ENCODE assay signal across 14 mouse cellular contexts in the genomic region with DNA sequence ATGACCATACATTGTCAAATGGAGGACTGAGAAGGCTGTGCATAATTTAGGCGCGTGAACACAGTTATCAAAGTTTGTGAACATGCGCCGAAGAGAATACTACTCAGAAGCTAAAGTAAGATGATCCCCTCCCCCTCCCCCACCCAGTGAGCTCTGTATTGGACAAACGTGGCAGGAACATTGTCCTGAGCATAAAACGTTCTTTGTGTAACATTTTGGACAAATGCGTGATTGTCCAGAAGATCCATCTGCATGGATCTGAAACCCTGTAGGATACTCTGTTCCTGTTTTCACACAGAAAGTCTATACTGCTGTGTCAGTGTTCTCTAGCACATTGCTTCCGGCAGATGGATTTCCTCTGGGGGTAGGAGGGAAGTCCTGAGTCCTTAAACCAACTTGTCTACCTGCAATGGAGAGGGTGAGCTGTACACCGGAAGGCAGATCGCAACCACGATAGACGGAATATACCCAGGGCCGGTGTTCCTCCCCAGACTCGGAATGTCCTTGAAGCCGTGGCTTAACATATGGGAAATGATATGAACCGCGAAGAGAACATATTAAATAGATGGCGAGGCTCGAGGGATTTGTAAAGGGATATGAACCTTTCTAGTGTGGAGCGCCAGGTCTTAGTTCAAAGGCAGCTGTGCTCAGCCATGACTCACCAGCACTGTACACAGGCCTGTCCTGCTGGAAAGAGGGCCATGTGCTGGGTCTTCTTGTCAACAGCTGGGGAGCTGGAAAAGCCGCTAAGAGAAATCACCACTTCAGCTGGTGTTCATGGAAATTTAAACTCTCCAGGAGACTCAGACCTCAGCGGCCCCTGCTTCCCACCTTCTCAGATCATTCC.
DNase-seq lines count a peak whose midpoint lies in the region; ATAC-seq lines count a peak whose summit lies in the region.
"Had no signal": no experiment of that assay in that cellular context is flagged by ENCODE, and none has a peak within 500 bp of the region (broad histone marks: within the 10 kb centered on the region; RNA-seq: fewer than 3 reads in every experiment).

No protein-coding gene starts in this region.

- ATAC-seq in forebrain, embryonic 15.5 days (replicated peaks): no peak
- ATAC-seq: hindbrain, postnatal 0 days had no signal

- intact Hi-C loops in heart, postnatal 10 days (cut with DNase I): no loop called here

- no peak overlapping the region for H3K27ac ChIP-seq in heart, embryonic 10.5 days
- no peak overlapping the region for H3K27ac ChIP-seq in forebrain, embryonic 15.5 days (replicated peaks)
- H3K27ac ChIP-seq: embryonic facial prominence, embryonic 13.5 days; gastrocnemius, adult 2 months; heart, embryonic 13.5 days; hindbrain, postnatal 0 days; kidney, postnatal 0 days; lung, embryonic 15.5 days had no signal

- H3K4me1 ChIP-seq in heart, embryonic 10.5 days: no peaks in the 10 kb centered on the region
- no peaks in the 10 kb centered on the region for H3K4me1 ChIP-seq in forebrain, embryonic 15.5 days
- H3K4me1 ChIP-seq: heart, embryonic 13.5 days; lung, embryonic 15.5 days had no signal

- 82% methylated on average over 22 of the region's 22 CpGs for WGBS in heart, embryonic 10.5 days
- 89% methylated on average over 22 of the region's 22 CpGs for WGBS in forebrain, embryonic 15.5 days

- H3K4me2 ChIP-seq in forebrain, embryonic 15.5 days (replicated peaks): no peak overlapping the region
- H3K4me2 ChIP-seq: embryonic facial prominence, embryonic 13.5 days; heart, embryonic 13.5 days; lung, embryonic 15.5 days had no signal

- no peaks in the 10 kb centered on the region for H3K36me3 ChIP-seq in heart, embryonic 10.5 days
- H3K36me3 ChIP-seq in forebrain, embryonic 15.5 days: no peaks in the 10 kb centered on the region
- H3K36me3 ChIP-seq: embryonic facial prominence, embryonic 13.5 days; heart, embryonic 13.5 days; lung, embryonic 15.5 days had no signal

- no peak overlapping the region for H3K4me3 ChIP-seq in heart, embryonic 10.5 days
- H3K4me3 ChIP-seq in forebrain, embryonic 15.5 days: no peak overlapping the region
- H3K4me3 ChIP-seq: embryonic facial prominence, embryonic 13.5 days; gastrocnemius, adult 2 months; heart, embryonic 13.5 days; lung, embryonic 15.5 days had no signal

- DNase-seq in heart, postnatal 10 days: peak; percentile 32 to 35
- DNase-seq in heart, embryonic 10.5 days (ENCODE audit: low spot score): no peak
- peak; percentile 5 for DNase-seq in thymus, postnatal 14 days
- no peak for DNase-seq in thymus, postnatal 25 days
- peak; percentile 1 for DNase-seq in induced T-regulatory cell, adult 2 months (ENCODE audit: low read depth)
- DNase-seq in Muller cell, postnatal 12 days (ENCODE audit: inconsistent ontology term): no peak
- DNase-seq: cerebellum, adult 9-11 months; gastrocnemius, adult 2 months had no signal

- no peaks in the 10 kb centered on the region for H3K27me3 ChIP-seq in heart, embryonic 10.5 days (ENCODE audit: insufficient read depth, poor library complexity, severe bottlenecking)
- no peaks in the 10 kb centered on the region for H3K27me3 ChIP-seq in forebrain, embryonic 15.5 days
- H3K27me3 ChIP-seq: heart, embryonic 13.5 days; lung, embryonic 15.5 days had no signal

- H3K9ac ChIP-seq in forebrain, embryonic 15.5 days (replicated peaks): no peak overlapping the region
- H3K9ac ChIP-seq: embryonic facial prominence, embryonic 13.5 days; heart, embryonic 13.5 days; lung, embryonic 15.5 days had no signal

- no peaks in the 10 kb centered on the region for H3K9me3 ChIP-seq in heart, embryonic 10.5 days
- H3K9me3 ChIP-seq in forebrain, embryonic 15.5 days: no peaks in the 10 kb centered on the region
- H3K9me3 ChIP-seq: embryonic facial prominence, embryonic 13.5 days; heart, embryonic 13.5 days; lung, embryonic 15.5 days had no signal

Comparison
In these comparisons a context has a peak if more than half of its experiments do, and no peak if none do; other contexts are left out.
1. DNase-seq: peak in heart, postnatal 10 days (2 of 2), thymus, postnatal 14 days (single experiment) and induced T-regulatory cell, adult 2 months (single experiment); none in heart, embryonic 10.5 days (single experiment), thymus, postnatal 25 days (single experiment) and Muller cell, postnatal 12 days (single experiment).